Mouse (Mus musculus) thymus, adult 2 months (tissue): ENCODE results near the gene Ank3. TPM values are rescaled to one million over a fixed set of nuclear protein-coding genes. Genes with fewer than 3 reads are reported as not detected.

Experiments used
- DNase-seq: peaks from one replicate; pipeline ENCODE4 v3.0.0; 2021
- H3K27ac ChIP-seq: fragments of 200-500 bp; 2 replicates; pipeline ENCODE4 v1.5.1; 2012; ENCODE audit warnings: low read length, control low read depth; ENCODE audit not compliant: control insufficient read depth, insufficient read depth
- H3K27me3 ChIP-seq: fragments of 200-500 bp; 2 replicates; pipeline ENCODE4 v1.6.1; 2012; ENCODE audit warnings: mild to moderate bottlenecking, low read length, moderate library complexity, mixed read lengths; ENCODE audit not compliant: control insufficient read depth, insufficient read depth
- H3K36me3 ChIP-seq: fragments of 200-500 bp; 2 replicates; pipeline ENCODE4 v1.6.1; 2012; ENCODE audit warnings: mild to moderate bottlenecking, low read length, moderate library complexity; ENCODE audit not compliant: control insufficient read depth, insufficient read depth
- H3K4me1 ChIP-seq: fragments of 200-500 bp; replicated peaks from 2 replicates; pipeline ENCODE4 v1.6.1; 2012; ENCODE audit warnings: low read length; ENCODE audit not compliant: control insufficient read depth, insufficient read depth
- H3K4me3 ChIP-seq: fragments of 200-500 bp; 2 replicates; pipeline ENCODE4 v1.5.1; 2012; ENCODE audit warnings: mild to moderate bottlenecking, low read length, control low read depth, moderate library complexity; ENCODE audit not compliant: control insufficient read depth, insufficient read depth
- CTCF ChIP-seq: fragments of 200-500 bp; IDR thresholded peaks from 2 replicates; pipeline ENCODE4 v1.5.1; 2012; ENCODE audit warnings: mild to moderate bottlenecking, control low read depth, low read length, moderate library complexity, borderline replicate concordance; ENCODE audit not compliant: control insufficient read depth, poor library complexity, insufficient read depth; ENCODE audit errors: extremely low read depth
- POLR2A ChIP-seq: fragments of 200-500 bp; IDR thresholded peaks from 2 replicates; pipeline ENCODE4 v1.6.1; 2012; ENCODE audit warnings: mild to moderate bottlenecking, low read length, control low read depth, moderate library complexity; ENCODE audit not compliant: control insufficient read depth, poor library complexity, insufficient read depth; ENCODE audit errors: extremely low read depth
- WGBS: fragments of 180-500 bp; shearing (Covaris S2); methylation state at CpG from one replicate; pipeline ENCODE4 v1.1.7; 2018; 5-methylcytosine and 5-hydroxymethylcytosine counted together
- polyA plus RNA-seq: library from polyadenylated mRNA; depleted of rRNA; stranded (reverse); fragments of >200 nt; gene quantifications from 2 replicates; pipeline ENCODE4 v1.2.3, GENCODE M21; 2012

Ank3 gene
- polyA plus RNA-seq, 1 experiment: 4.2 TPM

DNA sequence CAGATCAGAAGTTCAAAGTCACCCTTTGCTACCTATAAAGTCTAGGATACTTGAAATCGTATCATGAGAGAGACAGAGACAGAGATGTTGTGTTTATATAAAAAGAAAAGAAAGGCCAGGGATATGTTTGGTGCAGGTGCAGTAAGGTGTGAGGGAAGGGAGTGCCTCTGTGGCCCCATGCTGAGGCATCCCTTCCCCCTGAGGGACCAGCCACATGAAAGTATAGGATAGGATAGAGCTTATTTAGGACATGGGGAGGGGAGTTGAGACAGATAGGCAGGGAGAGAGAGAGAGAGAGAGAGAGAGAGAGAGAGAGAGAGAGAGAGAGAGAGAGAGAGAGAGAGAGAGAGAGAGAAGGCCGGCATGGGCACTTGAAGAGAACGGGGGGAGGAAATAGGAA, 175.2 kb downstream of the Ank3 start:
- H3K36me3 ChIP-seq: no peaks in the 10 kb centered on the region
- peaks cover 2% of the 10 kb centered on the region; the same call in 1 of the 2 replicates for H3K4me1 ChIP-seq
- H3K4me3 ChIP-seq: no peak overlapping the region
- H3K27ac ChIP-seq: no peak overlapping the region
- peaks cover 4% of the 10 kb centered on the region; the same call in 1 of the 2 replicates for H3K27me3 ChIP-seq
- WGBS: 15% methylated on average over 3 of the region's 3 CpGs
- no peak for DNase-seq
- TF ChIP-seq CTCF: no peak
- TF ChIP-seq POLR2A: no peak

DNA sequence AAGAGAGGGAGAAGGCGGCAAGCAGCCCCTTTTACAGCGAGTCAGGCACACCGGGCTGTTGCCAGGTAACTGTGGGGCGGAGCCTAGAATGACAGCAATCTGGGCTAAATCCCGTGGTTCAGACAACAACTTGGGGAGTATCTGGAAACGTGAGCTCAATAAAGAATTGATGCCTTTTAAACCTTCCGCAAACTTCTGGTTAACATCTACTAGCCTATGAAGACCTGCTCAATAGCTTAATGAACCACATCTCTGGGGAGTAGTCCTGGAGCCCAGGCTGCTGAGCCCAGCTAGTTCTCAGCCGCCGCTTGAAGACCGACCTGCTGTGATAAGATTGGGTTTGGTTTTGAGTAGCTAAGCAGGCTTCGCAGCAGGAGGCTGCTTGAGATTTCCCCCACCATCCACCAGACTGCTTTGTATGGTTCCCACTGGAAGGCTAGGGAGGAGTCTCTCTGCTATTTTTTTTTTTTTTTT, 175.7 kb downstream of the Ank3 start:
- no peak for TF ChIP-seq POLR2A
- TF ChIP-seq CTCF: no peak
- Histone ChIP-seq H3K27ac (no peak overlapping the region), H3K36me3 (no peaks in the 10 kb centered on the region), H3K4me3 (no peak overlapping the region), H3K4me1 (peaks cover 2% of the 10 kb centered on the region; the same call in 1 of the 2 replicates), H3K27me3 (peaks cover 4% of the 10 kb centered on the region; the same call in 1 of the 2 replicates)
- DNase-seq: no peak
- 16% methylated on average over 11 of the region's 11 CpGs for WGBS

DNA sequence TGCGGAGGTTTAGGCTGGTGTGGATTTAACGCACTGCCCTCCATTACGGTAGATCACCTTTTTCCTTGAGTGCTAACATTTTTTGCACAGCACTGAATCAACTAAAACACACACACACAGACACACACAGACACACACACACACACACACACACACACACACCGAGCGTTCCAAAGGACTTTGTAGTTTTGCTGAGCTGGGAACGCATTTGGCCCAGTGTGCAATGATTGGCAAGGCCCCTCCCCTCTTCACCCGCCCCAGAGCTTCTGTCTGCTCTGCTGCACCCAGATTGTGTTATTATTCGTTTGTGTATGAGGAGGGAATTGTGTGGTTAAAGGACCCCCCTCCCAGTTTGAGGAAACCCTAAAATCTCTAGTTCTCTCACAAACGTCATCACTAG, 176.3 kb downstream of the Ank3 start:
- DNase-seq: no peak
- peaks cover 4% of the 10 kb centered on the region; the same call in 1 of the 2 replicates for H3K27me3 ChIP-seq
- H3K27ac ChIP-seq: no peak overlapping the region
- H3K4me1 ChIP-seq: peaks cover 2% of the 10 kb centered on the region; the same call in 1 of the 2 replicates
- no peaks in the 10 kb centered on the region for H3K36me3 ChIP-seq
- H3K4me3 ChIP-seq: no peak overlapping the region
- 60% methylated on average over 9 of the region's 9 CpGs for WGBS
- TF ChIP-seq CTCF: no peak
- TF ChIP-seq POLR2A: no peak

DNA sequence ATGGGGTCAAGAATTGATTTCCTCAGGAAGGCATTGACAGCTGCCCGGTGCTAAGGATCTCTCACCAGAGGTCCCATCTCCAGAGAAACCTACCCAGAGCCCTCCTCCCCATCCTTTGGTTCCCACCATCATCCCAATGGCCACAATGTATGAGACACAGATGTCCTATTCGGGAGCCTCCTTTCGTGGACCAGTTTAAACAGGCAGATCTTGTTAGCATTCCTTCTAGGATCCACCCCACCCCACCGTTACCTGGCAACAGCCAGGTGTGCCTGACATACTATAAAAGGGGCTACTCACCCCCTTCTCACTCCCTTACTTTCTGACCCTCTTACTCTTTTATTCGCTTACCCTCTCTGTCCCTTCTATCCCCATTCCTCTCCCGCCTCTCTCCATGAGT, 176.9 kb downstream of the Ank3 start:
- Histone ChIP-seq H3K27ac (no peak overlapping the region), H3K4me1 (peaks cover 2% of the 10 kb centered on the region; the same call in 1 of the 2 replicates), H3K4me3 (no peak overlapping the region), H3K36me3 (no peaks in the 10 kb centered on the region), H3K27me3 (peaks cover 4% of the 10 kb centered on the region; the same call in 1 of the 2 replicates)
- 77% methylated on average over 6 of the region's 6 CpGs for WGBS
- no peak for DNase-seq
- TF ChIP-seq POLR2A (no peak), CTCF (no peak)

DNA sequence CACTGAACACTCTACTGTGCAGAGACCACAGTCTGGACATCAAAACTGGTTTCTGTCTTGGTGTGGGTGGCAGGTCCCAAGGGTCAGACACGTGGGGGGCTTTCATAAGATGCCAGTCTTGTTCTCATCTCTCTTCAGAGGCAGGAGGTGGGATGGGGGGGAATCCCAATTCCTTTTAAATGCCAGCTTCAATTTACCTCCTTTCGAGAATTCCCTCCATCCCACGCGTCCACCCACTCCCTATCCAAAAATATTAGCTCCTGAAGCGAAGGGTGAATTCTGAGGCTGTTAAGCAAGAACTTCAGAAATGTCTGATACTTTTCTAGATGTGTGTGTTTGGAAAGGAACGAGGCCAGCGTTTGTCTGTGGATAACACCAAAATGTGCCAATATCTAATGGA, 177.7 kb downstream of the Ank3 start:
- no peaks in the 10 kb centered on the region; the same call in 1 of the 2 replicates for H3K4me1 ChIP-seq
- no peak for TF ChIP-seq CTCF
- no peak for TF ChIP-seq POLR2A
- H3K27me3 ChIP-seq: peaks cover 3% of the 10 kb centered on the region; the same call in 1 of the 2 replicates
- H3K27ac ChIP-seq: no peak overlapping the region
- no peak overlapping the region for H3K4me3 ChIP-seq
- no peaks in the 10 kb centered on the region for H3K36me3 ChIP-seq
- DNase-seq: no peak
- 92% methylated on average over 7 of the region's 7 CpGs for WGBS

DNA sequence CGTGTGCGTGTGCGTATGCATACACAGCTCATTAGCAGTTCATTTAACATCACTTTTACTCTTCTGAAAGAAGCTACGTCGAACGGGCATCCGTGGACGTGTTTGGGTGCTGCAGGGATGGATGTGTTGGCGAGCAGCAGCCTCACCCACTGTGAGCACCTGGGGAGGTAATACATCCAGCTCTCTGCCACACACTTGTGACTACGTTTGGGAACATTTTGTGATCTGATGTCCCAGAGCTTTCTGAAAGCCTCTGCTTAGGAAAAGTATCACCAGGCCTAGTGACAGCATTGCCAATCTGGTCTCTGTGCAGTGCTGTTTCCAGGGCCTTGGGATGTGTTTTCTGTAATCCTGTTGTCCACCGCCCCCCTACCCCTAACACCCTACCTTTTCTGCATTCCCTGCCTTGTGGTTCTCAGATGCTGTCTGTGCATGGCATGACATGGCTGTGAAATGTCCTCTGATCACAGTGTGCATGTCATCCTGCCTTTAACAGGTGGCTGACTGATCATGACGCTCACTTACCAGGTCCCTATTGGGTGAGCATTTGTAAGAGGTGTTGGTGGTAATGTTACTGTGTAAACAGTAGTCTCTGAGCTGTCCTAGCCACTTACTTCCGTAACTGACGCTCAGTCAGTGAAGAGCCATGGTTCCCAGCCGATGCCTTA, 178.6 kb downstream of the Ank3 start:
- 92% methylated on average over 15 of the region's 15 CpGs for WGBS
- no peak for TF ChIP-seq CTCF
- TF ChIP-seq POLR2A: no peak
- H3K27ac ChIP-seq: no peak overlapping the region
- no peak for DNase-seq
- H3K27me3 ChIP-seq: no peaks in the 10 kb centered on the region; the same call in 1 of the 2 replicates
- no peaks in the 10 kb centered on the region; the same call in 1 of the 2 replicates for H3K4me1 ChIP-seq
- no peak overlapping the region for H3K4me3 ChIP-seq
- no peaks in the 10 kb centered on the region for H3K36me3 ChIP-seq

DNA sequence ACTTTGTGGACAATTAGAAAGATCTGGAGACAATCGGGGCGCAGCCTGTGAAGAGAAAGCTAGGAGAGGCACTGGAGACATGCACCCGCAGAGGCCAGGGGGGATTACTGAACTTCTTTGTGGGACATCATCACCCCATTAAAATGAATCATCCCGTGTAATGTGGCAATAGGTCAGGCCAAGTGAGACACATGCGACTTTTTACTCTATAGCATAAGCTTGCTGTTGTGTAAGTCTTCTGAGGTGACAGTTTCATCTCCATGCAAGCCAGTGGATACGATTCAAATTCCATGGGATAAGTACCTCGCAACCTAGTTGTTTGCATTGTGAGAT, 179.1 kb downstream of the Ank3 start:
- no peak for DNase-seq
- H3K4me1 ChIP-seq: no peaks in the 10 kb centered on the region; the same call in 1 of the 2 replicates
- H3K27ac ChIP-seq: no peak overlapping the region
- H3K27me3 ChIP-seq: no peaks in the 10 kb centered on the region; the same call in 1 of the 2 replicates
- no peak for TF ChIP-seq POLR2A
- TF ChIP-seq CTCF: no peak
- H3K36me3 ChIP-seq: no peaks in the 10 kb centered on the region
- WGBS: 91% methylated on average over 7 of the region's 7 CpGs
- no peak overlapping the region for H3K4me3 ChIP-seq
